ENCODE assay signal across 17 mouse cellular contexts in genomic region chr14:57980179-57980578, GRCm38 (mm10). TPM values are rescaled to one million over a fixed set of nuclear protein-coding genes. Genes with fewer than 3 reads are reported as not detected.
DNase-seq lines count a peak whose midpoint lies in the region; ATAC-seq and TF ChIP-seq lines count a peak whose summit lies in the region.
"Had no signal": no experiment of that assay in that cellular context is flagged by ENCODE, and none has a peak within 500 bp of the region (broad histone marks: within the 10 kb centered on the region; RNA-seq: fewer than 3 reads in every experiment).

No protein-coding gene starts in this region.

- H3K4me3 ChIP-seq in gastrocnemius, adult 2 months, result peak overlapping the region; percentile 15
- H3K4me3 ChIP-seq: erythroblast, embryonic 14.5 days; midbrain, embryonic 15.5 days had no signal

- ATAC-seq in granulocyte monocyte progenitor cell, adult 5-6 weeks (replicated peaks; ENCODE audit: poor library complexity, severe bottlenecking), result no peak
- ATAC-seq: CD4-positive, CD25-positive, alpha-beta regulatory T cell, adult 4 months; midbrain, embryonic 15.5 days had no signal

- no peak for TF ChIP-seq CTCF in gastrocnemius, adult 2 months (IDR thresholded peaks at IDR 0.05)

- H3K27ac ChIP-seq in gastrocnemius, adult 2 months, result peak overlapping the region; percentile 77
- H3K27ac ChIP-seq: hindbrain, embryonic 14.5 days; midbrain, embryonic 15.5 days had no signal

- DNase-seq in gastrocnemius, adult 2 months, result peak; percentile 39
- DNase-seq in gastrocnemius, adult 18-20 months (ENCODE audit: low spot score), result no peak
- peak; percentile 17 for DNase-seq in ovary, adult 18-20 months (ENCODE audit: low spot score)
- no peak for DNase-seq in ovary, postnatal 14 days (ENCODE audit: low spot score)
- DNase-seq in gastrocnemius, postnatal 25 days, result peak; percentile 22
- no peak for DNase-seq in layer of hippocampus, postnatal 25 days (ENCODE audit: extremely low spot score in 1 of 2, low spot score in 1 of 2)
- DNase-seq in kidney, adult 9 months, result no peak
- DNase-seq: cerebellum, postnatal 10 days; layer of hippocampus, postnatal 36 days; liver; right cerebral cortex, postnatal 14 days; thymus, postnatal 25 days had no signal

- intact Hi-C loops in gastrocnemius, adult 2 months (cut with DNase I), result no loop called here

RNA-seq across cellular contexts. Expression of gene Micu2, which starts 18.9 kb away (rescaled TPM):
- total RNA-seq in gastrocnemius, adult 2 months (2021), result 10 to 100 TPM; 29.1 to 45.9 TPM
- 10 to 100 TPM; 37.1 to 43.6 TPM for total RNA-seq in gastrocnemius, adult 18-20 months (2021)
- total RNA-seq in gastrocnemius, postnatal 25 days (2021), result 10 to 100 TPM; 32.6 to 32.7 TPM
- total RNA-seq in granulocyte monocyte progenitor cell, adult 5-6 weeks (2014; fragmentation: Nextera tagmentation), result 27.6 and 38.3 TPM in 2 replicates
- 70.8 and 72.5 TPM in 2 replicates for total RNA-seq in granulocyte monocyte progenitor cell, adult 5-6 weeks (2017)
- total RNA-seq in layer of hippocampus, postnatal 25 days (2021), result 10 to 100 TPM; 19.1 to 20.4 TPM

Comparison
In these comparisons a context has a peak if more than half of its experiments do, and no peak if none do; other contexts are left out.
1. DNase-seq: peak in gastrocnemius, adult 2 months (single experiment), ovary, adult 18-20 months (single experiment) and gastrocnemius, postnatal 25 days (single experiment); none in gastrocnemius, adult 18-20 months (single experiment), ovary, postnatal 14 days (single experiment), layer of hippocampus, postnatal 25 days (0 of 2) and kidney, adult 9 months (single experiment).